Mouse (Mus musculus): Measurements from ENCODE around the gene A2ml1. TPM values are rescaled to one million over a fixed set of nuclear protein-coding genes. Genes with fewer than 3 reads are reported as not detected.

A2ml1 gene
- polyA plus RNA-seq, 1 experiment from 2014 or later, result 0.15 TPM

DNA sequence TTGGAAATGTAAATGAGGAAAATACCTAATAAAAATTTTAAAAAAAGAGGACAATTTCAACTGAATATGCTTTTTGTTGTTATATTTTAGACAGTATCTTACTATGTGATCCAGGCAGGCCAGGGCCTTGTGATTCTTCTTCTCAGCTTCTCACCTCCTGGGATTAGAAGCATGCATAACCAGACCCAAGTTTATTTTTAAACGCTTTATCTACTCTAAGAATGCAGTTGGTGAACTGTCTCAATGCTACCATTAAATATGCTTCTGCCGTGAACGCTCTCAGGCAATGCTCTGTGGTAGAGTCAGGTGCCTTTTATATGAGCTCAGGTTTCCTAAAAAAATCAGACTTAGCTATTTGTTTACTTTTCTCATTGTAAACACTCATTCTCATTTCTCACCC, 58.0 kb downstream of the A2ml1 start:
- Histone ChIP-seq H3K9me3 (replicated peaks) (peaks cover 3% of the 10 kb centered on the region; the same call in 1 of the 2 replicates), H3K36me3 (no peaks in the 10 kb centered on the region), H3K4me1 (replicated peaks) (peaks cover 3% of the 10 kb centered on the region), H3K27ac (ENCODE audit: poor library complexity, severe bottlenecking) (peak overlapping the region; percentile 44; the same call in 1 of the 2 replicates), H3K27me3 (replicated peaks) (no peaks in the 10 kb centered on the region), H3K9ac (no peak overlapping the region), H3K4me2 (no peak overlapping the region), H3K4me3 (no peak overlapping the region)
- WGBS, result 50% methylated on average over 3 of the region's 3 CpGs
- ATAC-seq (ENCODE audit: insufficient number of reproducible peaks, low FRiP score), result no peak

DNA sequence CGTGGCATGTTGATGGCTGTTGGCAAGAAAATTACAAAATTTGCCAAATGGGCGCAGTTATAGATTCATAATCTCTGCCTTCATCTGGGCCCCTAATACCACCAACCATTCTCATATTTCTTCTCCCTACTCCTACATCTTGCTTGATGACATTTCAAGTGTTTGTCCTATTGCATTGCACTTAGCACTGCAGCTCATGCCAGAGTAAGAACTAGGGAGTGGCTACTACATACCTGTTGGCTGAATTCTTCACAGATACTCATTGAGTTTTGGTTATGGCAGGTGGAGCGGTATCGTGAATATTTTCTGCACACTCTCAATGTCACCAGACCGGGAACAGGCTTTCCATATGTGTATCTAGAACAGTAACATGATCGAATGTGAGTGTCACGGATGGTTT, 62.2 kb downstream of the A2ml1 start:
- Histone ChIP-seq H3K36me3 (no peaks in the 10 kb centered on the region), H3K27me3 (replicated peaks) (no peaks in the 10 kb centered on the region), H3K4me3 (no peak overlapping the region), H3K9me3 (replicated peaks) (peaks cover 3% of the 10 kb centered on the region; the same call in 1 of the 2 replicates), H3K27ac (ENCODE audit: poor library complexity, severe bottlenecking) (no peak overlapping the region), H3K9ac (no peak overlapping the region), H3K4me1 (replicated peaks) (no peaks in the 10 kb centered on the region; the same call in 1 of the 2 replicates), H3K4me2 (no peak overlapping the region)
- ATAC-seq (ENCODE audit: insufficient number of reproducible peaks, low FRiP score), result no peak
- WGBS, result 83% methylated on average over 7 of the region's 7 CpGs

DNA sequence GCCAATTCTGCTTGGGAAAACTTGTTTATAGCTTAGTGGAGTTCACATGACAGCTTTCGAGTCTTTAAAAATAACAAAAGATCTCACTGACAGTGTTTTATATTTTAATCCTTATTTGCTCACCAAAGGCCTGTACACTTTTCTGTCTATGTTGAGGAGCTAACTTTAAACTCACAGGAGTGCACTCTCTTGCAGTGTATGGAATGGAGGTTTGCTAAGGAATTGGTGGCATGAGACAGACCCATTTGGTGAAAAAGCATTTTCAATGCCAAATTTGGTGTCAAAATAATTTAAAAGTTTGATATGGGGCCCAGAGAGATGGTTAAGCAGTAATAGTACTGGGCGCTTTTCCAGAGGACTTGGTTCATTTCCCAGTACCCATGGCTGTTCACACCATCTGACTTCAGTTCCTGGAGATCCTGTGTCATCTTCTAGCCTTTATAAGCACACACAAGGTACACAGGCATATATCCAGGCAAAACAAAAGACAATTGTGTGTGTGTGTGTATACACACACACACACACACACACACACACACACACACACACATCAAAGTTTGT, 75.7 kb downstream of the A2ml1 start:
- Histone ChIP-seq H3K4me1 (replicated peaks) (no peaks in the 10 kb centered on the region), H3K36me3 (no peaks in the 10 kb centered on the region), H3K4me2 (no peak overlapping the region), H3K9me3 (replicated peaks) (no peaks in the 10 kb centered on the region), H3K4me3 (no peak overlapping the region), H3K27me3 (replicated peaks) (no peaks in the 10 kb centered on the region), H3K27ac (ENCODE audit: poor library complexity, severe bottlenecking) (no peak overlapping the region), H3K9ac (no peak overlapping the region)
- no peak for ATAC-seq (ENCODE audit: insufficient number of reproducible peaks, low FRiP score)
- WGBS, result 75% methylated on average over 2 of the region's 2 CpGs

DNA sequence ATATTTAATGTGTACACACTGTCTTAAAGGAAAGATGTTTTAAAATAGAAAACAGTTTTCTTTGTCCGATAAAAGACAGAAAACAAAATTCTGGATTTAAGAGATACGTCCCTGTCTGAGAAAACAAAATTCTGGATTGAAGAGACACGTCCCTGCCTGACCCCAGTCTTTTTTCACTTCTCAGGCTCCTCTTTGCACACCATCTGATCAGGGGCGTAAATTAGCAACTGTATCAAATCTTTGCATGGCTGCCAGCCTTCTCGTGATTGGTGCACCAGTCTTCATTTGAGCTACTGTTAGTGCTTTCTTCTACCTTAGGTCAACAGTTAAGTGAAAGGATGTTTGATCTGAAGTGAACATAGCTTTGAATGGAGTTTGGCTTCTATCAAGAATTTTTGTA, 76.7 kb downstream of the A2ml1 start:
- Histone ChIP-seq H3K4me2 (no peak overlapping the region), H3K36me3 (no peaks in the 10 kb centered on the region), H3K9me3 (replicated peaks) (no peaks in the 10 kb centered on the region), H3K4me3 (no peak overlapping the region), H3K27me3 (replicated peaks) (no peaks in the 10 kb centered on the region), H3K4me1 (replicated peaks) (no peaks in the 10 kb centered on the region), H3K27ac (ENCODE audit: poor library complexity, severe bottlenecking) (no peak overlapping the region), H3K9ac (no peak overlapping the region)
- ATAC-seq (ENCODE audit: insufficient number of reproducible peaks, low FRiP score), result no peak
- WGBS, result 74% methylated on average over 5 of the region's 5 CpGs

GRCm38 (mm10) chr6:128495346-128495745, 86.1 kb downstream of the A2ml1 start:
- H3K36me3 ChIP-seq, result no peaks in the 10 kb centered on the region
- H3K27ac ChIP-seq (ENCODE audit: poor library complexity, severe bottlenecking), result no peak overlapping the region
- H3K27me3 ChIP-seq (replicated peaks), result no peaks in the 10 kb centered on the region
- H3K9me3 ChIP-seq (replicated peaks), result no peaks in the 10 kb centered on the region
- H3K4me3 ChIP-seq, result no peak overlapping the region
- H3K9ac ChIP-seq, result no peak overlapping the region
- peaks cover 9% of the 10 kb centered on the region for H3K4me1 ChIP-seq (replicated peaks)
- H3K4me2 ChIP-seq, result no peak overlapping the region
- ATAC-seq (ENCODE audit: insufficient number of reproducible peaks, low FRiP score), result no peak
- WGBS, result 78% methylated on average over 1 of the region's 1 CpGs

DNA sequence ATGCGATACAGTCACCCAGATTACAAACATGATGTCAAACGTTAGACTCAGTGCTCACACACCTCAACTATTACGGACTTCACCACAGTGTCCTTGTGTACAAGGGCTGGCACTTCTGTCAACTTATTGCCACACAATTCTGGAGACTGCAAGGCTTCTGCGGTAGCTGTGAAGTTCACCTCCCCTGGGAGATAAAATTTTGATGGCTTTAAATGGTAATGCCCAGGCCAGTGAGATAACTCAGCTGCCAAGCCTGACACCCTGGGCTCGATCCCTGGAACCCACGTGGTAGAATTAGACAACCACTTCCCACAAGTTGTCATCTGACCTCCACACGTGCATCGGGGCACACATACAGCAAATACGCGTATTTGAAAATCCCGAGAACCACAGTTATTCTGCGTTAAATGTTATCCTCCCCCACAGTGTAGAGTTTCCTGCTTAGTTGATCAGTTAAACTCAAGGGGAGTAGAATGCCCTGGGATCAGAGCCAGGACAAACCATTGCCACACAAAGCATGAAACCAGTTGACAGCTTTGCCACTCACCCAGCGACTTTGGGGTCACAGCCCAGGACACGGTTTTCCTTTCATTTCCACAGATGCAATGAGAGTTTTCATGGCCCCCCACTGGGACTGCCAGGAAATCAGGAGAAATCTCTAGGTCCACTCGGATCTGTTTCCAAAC, 86.6 kb downstream of the A2ml1 start:
- Histone ChIP-seq H3K36me3 (no peaks in the 10 kb centered on the region), H3K9me3 (replicated peaks) (0 out of 2 replicates have a peak, but pooled peaks cover 4% of the 10 kb centered on the region), H3K27me3 (replicated peaks) (no peaks in the 10 kb centered on the region), H3K9ac (no peak overlapping the region), H3K27ac (ENCODE audit: poor library complexity, severe bottlenecking) (no peak overlapping the region), H3K4me3 (no peak overlapping the region), H3K4me1 (replicated peaks) (peaks cover 9% of the 10 kb centered on the region), H3K4me2 (no peak overlapping the region)
- WGBS, result 57% methylated on average over 15 of the region's 15 CpGs
- no peak for ATAC-seq (ENCODE audit: insufficient number of reproducible peaks, low FRiP score)

- peaks cover 9% of the 10 kb centered on the region for H3K4me1 ChIP-seq (replicated peaks)
Observed at GRCm38 (mm10) chr6:128491916-128492315, 89.5 kb downstream of the A2ml1 start.

GRCm38 (mm10) chr6:128490141-128490540, 91.3 kb downstream of the A2ml1 start:
- ATAC-seq (ENCODE audit: insufficient number of reproducible peaks, low FRiP score), result no peak
- 90% methylated on average over 10 of the region's 10 CpGs for WGBS
- Histone ChIP-seq H3K9me3 (replicated peaks) (0 out of 2 replicates have a peak, but pooled peaks cover 4% of the 10 kb centered on the region), H3K4me1 (replicated peaks) (peaks cover 7% of the 10 kb centered on the region), H3K9ac (no peak overlapping the region), H3K4me2 (no peak overlapping the region), H3K36me3 (no peaks in the 10 kb centered on the region), H3K27ac (ENCODE audit: poor library complexity, severe bottlenecking) (no peak overlapping the region), H3K27me3 (replicated peaks) (no peaks in the 10 kb centered on the region), H3K4me3 (no peak overlapping the region)

More at GRCm38 (mm10) chr6:128491916-128492315, 89.5 kb downstream of the A2ml1 start:
- WGBS, result 81% methylated on average over 4 of the region's 4 CpGs
- no peaks in the 10 kb centered on the region for H3K36me3 ChIP-seq
- no peak overlapping the region for H3K4me2 ChIP-seq
- no peaks in the 10 kb centered on the region for H3K27me3 ChIP-seq (replicated peaks)
- H3K27ac ChIP-seq (ENCODE audit: poor library complexity, severe bottlenecking), result no peak overlapping the region
- no peak overlapping the region for H3K9ac ChIP-seq
- 0 out of 2 replicates have a peak, but pooled peaks cover 4% of the 10 kb centered on the region for H3K9me3 ChIP-seq (replicated peaks)
- H3K4me3 ChIP-seq, result no peak overlapping the region
- ATAC-seq (ENCODE audit: insufficient number of reproducible peaks, low FRiP score), result no peak

Other genes starting within 250 kb of the A2ml1 start
- 8.2 and 10.6 TPM in 2 replicates for gene Tulp3, start 225.8 kb downstream of the A2ml1 start, polyA plus RNA-seq (2016; fragmentation: Nextera tagmentation; extraction: Ambion mirVana)
- gene Rhno1, start 218.7 kb downstream of the A2ml1 start, polyA plus RNA-seq (2016; fragmentation: Nextera tagmentation; extraction: Ambion mirVana), result 81.3 and 83.0 TPM in 2 replicates
- 33.4 and 38.7 TPM in 2 replicates for gene Foxm1, start 218.6 kb downstream of the A2ml1 start, polyA plus RNA-seq (2016; fragmentation: Nextera tagmentation; extraction: Ambion mirVana)
- 0.19 and 0.21 TPM in 2 replicates for gene Tex52, start 206.2 kb downstream of the A2ml1 start, polyA plus RNA-seq (2016; fragmentation: Nextera tagmentation; extraction: Ambion mirVana)
- not detected in 2 replicates for gene Gm44596, start 206.1 kb downstream of the A2ml1 start, polyA plus RNA-seq (2016; fragmentation: Nextera tagmentation; extraction: Ambion mirVana)
- gene Nrip2, start 182.3 kb downstream of the A2ml1 start, polyA plus RNA-seq (2016; fragmentation: Nextera tagmentation; extraction: Ambion mirVana), result 1.6 and 2.5 TPM in 2 replicates
- gene Itfg2, start 156.7 kb downstream of the A2ml1 start, polyA plus RNA-seq (2016; fragmentation: Nextera tagmentation; extraction: Ambion mirVana), result 28.4 and 29.1 TPM in 2 replicates
- gene Fkbp4, start 142.9 kb downstream of the A2ml1 start, polyA plus RNA-seq (2016; fragmentation: Nextera tagmentation; extraction: Ambion mirVana), result 295 and 296 TPM in 2 replicates
- gene Pzp, start 54.9 kb downstream of the A2ml1 start, polyA plus RNA-seq (2016; fragmentation: Nextera tagmentation; extraction: Ambion mirVana), result 0.21 and 0.34 TPM in 2 replicates
- not detected in 2 replicates for gene Klrb1a, start 41.9 kb upstream of the A2ml1 start, polyA plus RNA-seq (2016; fragmentation: Nextera tagmentation; extraction: Ambion mirVana)
- gene Clec2h, start 80.8 kb upstream of the A2ml1 start, polyA plus RNA-seq (2016; fragmentation: Nextera tagmentation; extraction: Ambion mirVana), result 0.18 TPM in 1 of 2 replicates, not detected in the other
- gene Klrb1, start 141.5 kb upstream of the A2ml1 start, polyA plus RNA-seq (2016; fragmentation: Nextera tagmentation; extraction: Ambion mirVana), result not detected in 2 replicates
- not detected in 2 replicates for gene Klrb1c, start 207.6 kb upstream of the A2ml1 start, polyA plus RNA-seq (2016; fragmentation: Nextera tagmentation; extraction: Ambion mirVana)
- gene Gm44511, start 244.7 kb upstream of the A2ml1 start, polyA plus RNA-seq (2016; fragmentation: Nextera tagmentation; extraction: Ambion mirVana), result not detected in 2 replicates
- gene Klrb1b, start 244.7 kb upstream of the A2ml1 start, polyA plus RNA-seq (2016; fragmentation: Nextera tagmentation; extraction: Ambion mirVana), result not detected in 2 replicates

Measured in heart, embryonic 12.5 days (tissue).